Mouse (Mus musculus): ENCODE measurements around the gene Cry1.

The Cry1 gene

GRCm38 (mm10) chr10:85159989-85160619, 24.8 kb downstream of the Cry1 start:
- DNase-seq: no peak

GRCm38 (mm10) chr10:85157451-85157850, 27.4 kb downstream of the Cry1 start:
- DNase-seq: no peak

DNA sequence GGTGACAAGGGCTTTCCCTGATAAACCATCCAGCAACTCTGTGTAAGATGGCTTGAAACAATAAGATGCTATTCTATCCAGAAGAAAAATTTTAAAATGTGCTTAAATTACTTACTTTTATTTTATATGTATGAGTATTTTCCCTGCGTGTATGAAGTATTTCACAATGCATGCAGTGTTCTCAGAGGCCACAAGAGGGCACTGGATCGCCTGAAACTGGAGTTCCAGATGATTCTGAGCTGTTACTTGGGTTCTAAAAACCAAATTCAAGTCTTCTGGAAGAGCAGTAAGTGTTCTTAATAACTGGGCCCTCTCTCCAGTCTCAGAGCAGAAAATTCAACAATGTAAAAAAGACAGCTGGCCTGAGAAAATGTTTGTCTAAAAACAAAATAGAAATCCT, 30.7 kb downstream of the Cry1 start:
- peak; percentile 76 to 82 for DNase-seq

DNA sequence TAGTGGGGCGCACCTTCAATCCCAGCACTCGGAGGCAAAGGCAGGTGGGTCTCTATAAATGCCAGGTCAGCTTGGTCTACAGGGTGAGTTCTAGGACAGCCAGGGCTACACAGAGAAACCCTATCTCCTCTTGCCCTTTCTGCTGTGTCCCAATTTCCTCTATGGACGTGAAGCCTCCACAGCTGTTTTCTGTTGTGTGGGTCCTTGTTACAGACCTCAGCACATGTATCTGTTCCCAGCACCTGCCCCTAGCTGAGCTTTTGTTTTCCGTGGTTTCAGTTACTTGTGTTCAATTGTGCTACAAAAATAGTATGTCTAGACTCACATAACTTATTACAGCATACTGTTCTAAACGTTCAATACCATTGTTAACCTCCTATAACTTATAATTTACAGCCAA, 35.6 kb downstream of the Cry1 start:
- no peak for DNase-seq

GRCm38 (mm10) chr10:85146282-85146681, 38.6 kb downstream of the Cry1 start:
- no peak for DNase-seq

- no peak for DNase-seq
Measured at GRCm38 (mm10) chr10:85141465-85141864, 43.4 kb downstream of the Cry1 start.

DNA sequence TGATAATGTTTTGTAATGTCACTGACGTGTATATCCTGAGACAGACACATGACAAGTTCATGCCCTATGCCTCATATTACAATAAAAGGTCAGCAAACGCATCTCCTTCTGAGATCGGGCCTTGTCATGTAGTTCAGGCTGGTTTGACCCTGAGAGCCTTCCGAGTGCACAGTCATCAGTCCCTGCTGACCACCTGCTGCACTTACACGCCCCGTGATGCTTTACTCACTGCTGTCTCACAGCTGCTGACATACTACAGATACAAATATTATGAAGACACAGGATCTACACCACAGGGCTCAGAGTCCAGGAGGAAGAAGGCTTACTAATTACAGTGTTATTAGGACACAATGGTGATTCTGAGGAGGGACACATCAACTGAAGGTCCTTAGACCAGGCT, 48.3 kb downstream of the Cry1 start:
- no peak for DNase-seq

- peak in 1 of 2 experiments; percentile 17 for DNase-seq
Measured at GRCm38 (mm10) chr10:85128453-85128852, 56.4 kb downstream of the Cry1 start.

- peak; percentile 97 to 98 for DNase-seq
Measured at GRCm38 (mm10) chr10:85127395-85128287, 57.2 kb downstream of the Cry1 start, which contains the start of gene Mterf2. Mterf2 (minus strand) TSS chr10:85128027.

- DNase-seq: no peak
Measured at GRCm38 (mm10) chr10:85125184-85125583, 59.7 kb downstream of the Cry1 start.

DNA sequence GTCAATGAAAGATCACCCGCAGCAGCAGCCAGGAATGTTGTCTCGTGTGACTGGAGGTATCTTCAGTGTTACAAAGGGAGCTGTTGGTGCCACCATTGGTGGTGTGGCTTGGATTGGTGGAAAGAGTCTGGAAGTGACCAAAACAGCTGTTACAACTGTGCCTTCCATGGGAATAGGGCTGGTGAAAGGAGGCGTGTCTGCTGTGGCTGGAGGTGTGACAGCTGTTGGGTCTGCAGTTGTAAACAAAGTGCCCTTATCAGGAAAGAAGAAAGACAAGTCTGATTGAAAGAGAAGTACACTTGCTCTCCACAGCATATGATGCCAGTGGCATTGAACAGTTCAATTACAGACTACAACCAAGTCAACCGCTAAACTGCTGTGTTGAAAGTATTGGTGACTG, 70.5 kb downstream of the Cry1 start:
- no peak for DNase-seq

DNA sequence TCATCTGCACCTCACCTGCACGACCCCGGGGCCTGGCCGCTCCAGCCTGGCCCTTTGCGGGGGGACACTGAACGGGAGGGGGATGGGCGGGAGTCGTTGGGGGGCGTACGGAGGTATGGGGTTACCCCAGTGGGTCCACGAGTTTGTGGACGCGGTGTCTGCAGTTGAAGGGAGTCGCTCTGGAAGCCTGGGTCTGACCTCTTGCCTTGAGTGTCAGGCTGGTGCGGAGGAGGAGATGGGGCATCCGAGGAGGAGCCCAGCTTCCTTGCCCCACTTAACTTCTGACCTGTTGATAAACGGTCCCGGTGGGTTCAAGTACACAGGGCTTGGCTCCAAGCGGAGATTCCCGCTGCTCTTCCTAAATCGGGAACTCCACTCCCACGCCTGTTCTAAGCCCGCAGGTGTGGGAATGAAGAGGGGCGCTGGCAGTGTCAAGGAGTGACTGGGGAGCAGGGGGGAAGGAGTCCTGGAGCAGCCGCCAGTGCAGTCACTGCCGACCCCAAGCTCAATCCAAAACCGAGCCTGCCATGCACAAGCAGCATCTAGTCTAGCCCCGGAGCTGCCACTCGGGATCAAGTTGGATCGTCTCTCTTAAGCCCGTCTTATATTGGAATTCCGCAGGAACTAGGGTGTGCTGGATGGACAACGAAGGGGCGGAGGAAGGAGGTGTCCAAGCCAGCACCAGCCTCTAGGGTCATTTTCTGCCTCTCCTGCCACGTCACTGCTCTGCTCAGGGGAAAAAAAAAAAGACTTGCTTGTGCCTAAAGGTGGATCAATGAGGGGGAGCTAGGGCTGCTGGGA, 81.6 kb downstream of the Cry1 start:
- peak; percentile 44 to 45 for DNase-seq

GRCm38 (mm10) chr10:85102247-85103084, 82.4 kb downstream of the Cry1 start, which contains the start of the genes Fhl4 and Tmem263:
Fhl4 (minus strand) TSS chr10:85102495.
Tmem263 (plus strand) TSS chr10:85102627.
- peak; percentile 94 to 95 for DNase-seq

DNA sequence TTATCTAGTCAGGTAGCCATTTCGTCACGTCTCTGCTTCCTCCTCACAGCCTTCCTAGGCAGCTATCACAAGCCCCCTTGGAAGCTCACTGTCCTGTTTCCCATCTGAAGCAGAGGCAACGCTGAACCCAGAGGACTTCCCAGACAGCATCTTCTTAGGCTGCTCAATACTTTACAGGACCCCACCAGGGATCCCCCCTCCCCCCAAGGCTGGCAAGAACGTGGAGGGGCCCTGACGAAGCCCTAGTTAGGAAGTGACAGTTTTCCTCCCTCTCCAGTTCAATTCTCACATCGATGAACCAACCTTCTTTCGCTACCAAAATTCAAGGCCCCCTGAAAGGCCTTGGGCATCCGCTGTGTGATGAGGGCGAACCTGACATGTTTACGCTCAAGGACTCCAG, 83.0 kb downstream of the Cry1 start:
- DNase-seq: peak; percentile 65 to 68
